In genomic region chr13:109922228-109922627, GRCm38 (mm10) we compare ENCODE assay signal across 8 mouse cellular contexts.
A peak's percentile ranks its signal among the peaks of the same experiment; 100 is the strongest.
DNase-seq lines count a peak whose midpoint lies in the region; ATAC-seq and TF ChIP-seq lines count a peak whose summit lies in the region.

No protein-coding gene starts in this region.

- no peaks in the 10 kb centered on the region for H3K4me1 ChIP-seq in kidney, adult 2 months (ENCODE audit: control insufficient read depth, insufficient read depth, low read length)
- H3K4me1 ChIP-seq in liver, postnatal 0 days (ENCODE audit: insufficient read depth), result peaks cover 7% of the 10 kb centered on the region; the same call in 1 of the 2 replicates

- no peaks in the 10 kb centered on the region for H3K27me3 ChIP-seq in kidney, adult 2 months (replicated peaks; ENCODE audit: control insufficient read depth, insufficient read depth, low read length)
- H3K27me3 ChIP-seq in liver, postnatal 0 days (ENCODE audit: insufficient read depth, low read length), result no peaks in the 10 kb centered on the region

- no peaks in the 10 kb centered on the region for H3K36me3 ChIP-seq in kidney, adult 2 months (ENCODE audit: control insufficient read depth, insufficient read depth, low read length)
- no peaks in the 10 kb centered on the region; the same call in 1 of the 2 replicates for H3K36me3 ChIP-seq in liver, postnatal 0 days (replicated peaks; ENCODE audit: insufficient read depth, low read length)

- H3K27ac ChIP-seq in kidney, adult 2 months (ENCODE audit: insufficient read depth, low read depth, low read length), result no peak overlapping the region
- H3K27ac ChIP-seq in liver, postnatal 0 days (ENCODE audit: low read depth), result no peak overlapping the region

- H3K4me2 ChIP-seq in liver, postnatal 0 days (ENCODE audit: low read depth, low read length), result no peak overlapping the region

- H3K4me3 ChIP-seq in kidney, adult 2 months (ENCODE audit: insufficient read depth, low read depth, low read length), result no peak overlapping the region
- no peak overlapping the region for H3K4me3 ChIP-seq in liver, postnatal 0 days (ENCODE audit: low read depth, low read length)

- no peak for TF ChIP-seq EP300 in liver, postnatal 0 days (IDR thresholded peaks at IDR 0.05; ENCODE audit: low read depth)

- TF ChIP-seq CTCF in kidney, adult 2 months (conservative IDR thresholded peaks at IDR 0.05; ENCODE audit: insufficient read depth, insufficient read length, low read depth, low read length), result peak; percentile 33; the same call in 1 of the 2 replicates
- TF ChIP-seq CTCF in liver, postnatal 0 days (IDR thresholded peaks at IDR 0.05; ENCODE audit: low read depth), result peak; percentile 80

- peak; percentile 71 for DNase-seq in kidney, adult 2 months
- no peak for DNase-seq in kidney, adult 18-20 months
- DNase-seq in B cell, adult 2 months, result peak; percentile 66 to 75
- DNase-seq in R1 (ENCODE audit: low read depth, low spot score), result peak; percentile 82
- DNase-seq in embryo, embryonic 10 days (ENCODE audit: low spot score), result peak; percentile 80
- DNase-seq in liver, postnatal 0 days, result no peak
- DNase-seq in thymus, postnatal 14 days, result peak; percentile 70

- no peaks in the 10 kb centered on the region for H3K9me3 ChIP-seq in liver, postnatal 0 days (ENCODE audit: low read length)

- no peak for TF ChIP-seq POLR2A in kidney, adult 2 months (IDR thresholded peaks at IDR 0.05; ENCODE audit: low read depth, low read length)

- WGBS in kidney, adult 2 months, result 3% methylated on average over 4 of the region's 4 CpGs
- WGBS in liver, postnatal 0 days (ENCODE audit: insufficient replicate concordance), result 2% methylated on average over 4 of the region's 4 CpGs

- no peak overlapping the region for H3K9ac ChIP-seq in liver, postnatal 0 days (replicated peaks)

- ATAC-seq in inflammation-experienced regulatory T-cells, adult 6 months, result peak; percentile 77
- ATAC-seq in liver, postnatal 0 days, result peak; percentile 59

Comparison
In these comparisons a context has a peak if more than half of its experiments do, and no peak if none do; other contexts are left out.
1. DNase-seq: peak in kidney, adult 2 months (single experiment), B cell, adult 2 months (2 of 2), R1 (single experiment), embryo, embryonic 10 days (single experiment) and thymus, postnatal 14 days (single experiment); none in kidney, adult 18-20 months (single experiment) and liver, postnatal 0 days (single experiment).